ENCODE assay signal across 10 mouse cellular contexts in the genomic region with DNA sequence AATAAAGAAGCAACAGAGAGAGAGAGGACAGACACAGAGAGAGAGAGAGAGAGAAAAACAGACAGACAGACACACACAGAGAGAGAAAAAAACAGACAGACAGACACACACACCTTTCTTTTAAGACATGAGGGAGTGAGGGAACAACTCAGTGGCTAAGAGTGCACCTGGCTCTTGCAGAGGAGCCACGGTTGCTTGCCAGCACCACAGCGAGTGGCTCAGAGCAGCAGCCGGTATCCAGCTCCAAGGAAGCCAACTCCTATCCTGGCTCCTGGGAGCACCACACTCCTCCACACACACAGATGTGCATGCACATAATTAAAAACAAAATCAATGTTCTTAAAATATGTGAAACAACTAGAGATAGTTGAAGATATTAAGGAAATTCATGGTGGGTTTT.
"Had no signal": no experiment of that assay in that cellular context is flagged by ENCODE, and none has a peak within 500 bp of the region (broad histone marks: within the 10 kb centered on the region; RNA-seq: fewer than 3 reads in every experiment).

No protein-coding gene starts in this region.

- DNase-seq: kidney, postnatal 14 days; kidney, postnatal 4 days; layer of hippocampus, adult 9-11 months; liver, embryonic 13.5 days; lung, adult 2 months; lung, postnatal 14 days; lung, postnatal 4 days; midbrain, embryonic 14.5 days; thymus, adult 18-20 months; thymus, postnatal 36 days had no signal
